Mouse (Mus musculus) forebrain, embryonic 13.5 days (tissue): Measurements from ENCODE around the gene Abcg3. TPM values are rescaled to one million over a fixed set of nuclear protein-coding genes. Genes with fewer than 3 reads are reported as not detected.
"Not testable (repeated sequence)": the region's sequence is repeated elsewhere in the genome, so short reads cannot be mapped to it uniquely, and the experiment has no call there.

Experiments
- ATAC-seq: fragments of 200-750 bp; cut with Nextera tagmentation; 2 replicates; pipeline ENCODE4 v1.8.0; 2017
- H3K27ac ChIP-seq: fragments of 300-500 bp; sonication (generic); 2 replicates; pipeline ENCODE4 v1.5.1; 2015; ENCODE audit warnings: inconsistent platforms, mild to moderate bottlenecking, moderate library complexity
- H3K27me3 ChIP-seq: fragments of 300-500 bp; sonication (generic); 2 replicates; pipeline ENCODE4 v1.6.1; 2015; ENCODE audit warnings: mild to moderate bottlenecking, inconsistent platforms
- H3K36me3 ChIP-seq: fragments of 300-500 bp; sonication (generic); 2 replicates; pipeline ENCODE4 v1.6.1; 2015; ENCODE audit warnings: mild to moderate bottlenecking, inconsistent platforms; ENCODE audit not compliant: poor library complexity, severe bottlenecking
- H3K4me1 ChIP-seq: fragments of 300-500 bp; sonication (generic); 2 replicates; pipeline ENCODE4 v1.6.1; 2015; ENCODE audit warnings: inconsistent platforms
- H3K4me2 ChIP-seq: fragments of 300-500 bp; sonication (generic); 2 replicates; pipeline ENCODE4 v1.6.1; 2015; ENCODE audit warnings: inconsistent platforms, mild to moderate bottlenecking, moderate library complexity
- H3K4me3 ChIP-seq: fragments of 300-500 bp; sonication (generic); 2 replicates; pipeline ENCODE4 v1.5.1; 2015; ENCODE audit warnings: mild to moderate bottlenecking, inconsistent platforms
- H3K9ac ChIP-seq: fragments of 300-500 bp; sonication (generic); 2 replicates; pipeline ENCODE4 v1.6.1; 2015; ENCODE audit warnings: mild to moderate bottlenecking, inconsistent platforms
- H3K9me3 ChIP-seq: fragments of 300-500 bp; sonication (generic); replicated peaks from 2 replicates; pipeline ENCODE4 v1.6.1; 2016; ENCODE audit warnings: inconsistent platforms
- whole genome bisulfite sequencing: fragments of 180-500 bp; shearing (Covaris S2); methylation state at CpG from one replicate; pipeline ENCODE4 v1.1.7; 2015; 5-methylcytosine and 5-hydroxymethylcytosine counted together
- polyA plus RNA-seq: library from polyadenylated mRNA; unstranded; fragments of >200 nt; fragmentation: Nextera tagmentation; extraction: Ambion mirVana; gene quantifications from 2 replicates; pipeline ENCODE4 v1.2.1, GENCODE M21; 2015

Abcg3 gene
- polyA plus RNA-seq: 0.29 and 0.30 TPM in 2 replicates

DNA sequence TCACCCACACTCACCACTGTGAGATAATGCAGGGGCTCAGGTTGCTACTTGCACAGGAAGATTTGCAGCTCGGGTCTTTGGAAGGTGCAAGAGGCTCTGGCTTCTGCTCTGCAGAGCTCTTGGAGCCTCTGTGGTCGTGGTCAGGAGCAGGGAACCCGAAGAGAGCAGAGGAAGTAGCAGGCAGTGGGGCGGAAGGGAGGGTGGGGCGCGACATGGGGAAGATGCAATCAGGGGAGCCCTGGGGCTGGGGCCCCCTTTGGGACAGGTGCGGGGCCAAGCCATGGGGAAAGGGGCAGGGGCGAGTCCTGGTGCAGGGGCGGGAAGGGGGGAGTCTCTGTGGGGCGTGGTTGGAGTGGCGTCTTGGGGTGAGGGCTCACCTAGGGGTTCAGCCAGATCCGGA, at the start of gene Abcg3:
Gene Abcg3 (minus strand): TSS at position 184 of the 400 bp plus-strand sequence.
- ATAC-seq: no peak
- no peaks in the 10 kb centered on the region for H3K4me1 ChIP-seq
- WGBS: 39% methylated on average over 12 of the region's 12 CpGs
- no peaks in the 10 kb centered on the region for H3K9me3 ChIP-seq
- no peak within 1 kb of the TSS for H3K4me2 ChIP-seq
- no peak within 1 kb of the TSS for H3K9ac ChIP-seq
- H3K36me3 ChIP-seq: no peaks in the 10 kb centered on the region
- no peak within 1 kb of the TSS for H3K27ac ChIP-seq
- H3K27me3 ChIP-seq: no peaks in the 10 kb centered on the region
- H3K4me3 ChIP-seq: no peak within 1 kb of the TSS

DNA sequence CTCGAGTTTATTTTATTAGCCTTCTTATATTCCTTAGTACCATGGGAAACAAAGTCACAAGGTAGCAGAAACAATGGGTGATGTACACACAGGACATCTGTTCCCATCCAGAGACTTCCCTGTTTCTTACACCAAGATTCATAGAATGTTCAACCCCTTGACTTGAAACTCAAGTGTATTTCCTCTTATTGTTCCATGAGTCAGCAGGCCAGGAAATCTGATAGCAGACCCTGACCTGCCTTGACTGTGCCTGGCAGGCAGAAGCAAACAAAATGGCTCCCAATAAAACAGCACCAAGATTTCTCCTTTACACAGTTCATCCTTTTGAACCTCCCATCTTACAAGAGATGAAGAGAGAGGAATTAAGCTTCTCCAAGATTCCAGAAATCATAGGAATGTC, 30.0 kb upstream of the Abcg3 start:
- no peaks in the 10 kb centered on the region for H3K27me3 ChIP-seq
- H3K27ac ChIP-seq: no peak overlapping the region
- H3K9ac ChIP-seq: no peak overlapping the region
- peaks cover 14% of the 10 kb centered on the region for H3K9me3 ChIP-seq
- H3K4me1 ChIP-seq: no peaks in the 10 kb centered on the region
- no peaks in the 10 kb centered on the region for H3K36me3 ChIP-seq
- no peak overlapping the region for H3K4me3 ChIP-seq
- H3K4me2 ChIP-seq: no peak overlapping the region
- no peak for ATAC-seq
- 82% methylated on average over 1 of the region's 1 CpGs for WGBS

DNA sequence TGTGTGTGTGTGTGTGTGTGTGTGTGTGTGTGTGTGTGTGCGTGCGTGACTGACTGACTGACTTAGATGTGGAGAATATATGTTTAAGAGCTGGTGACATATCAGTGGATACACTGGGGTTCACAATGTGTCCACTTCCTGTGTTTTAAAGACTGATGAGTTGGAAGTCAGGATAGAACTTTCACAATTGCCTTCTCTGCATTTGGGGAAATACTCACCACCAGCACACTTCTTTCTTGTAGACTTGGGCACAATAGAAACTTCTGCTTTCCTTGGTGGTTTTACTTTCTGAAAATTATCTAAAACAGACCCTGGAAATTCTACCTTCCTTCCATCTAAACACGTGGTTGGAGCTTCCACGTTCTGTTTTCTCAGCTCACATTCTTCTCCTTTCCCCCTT, 29.1 kb upstream of the Abcg3 start:
- no peak overlapping the region for H3K27ac ChIP-seq
- ATAC-seq: no peak
- no peaks in the 10 kb centered on the region for H3K27me3 ChIP-seq
- H3K36me3 ChIP-seq: no peaks in the 10 kb centered on the region
- 79% methylated on average over 4 of the region's 4 CpGs for WGBS
- peaks cover 14% of the 10 kb centered on the region; the same call in 1 of the 2 replicates for H3K9me3 ChIP-seq
- H3K4me1 ChIP-seq: no peaks in the 10 kb centered on the region
- H3K4me2 ChIP-seq: no peak overlapping the region
- H3K4me3 ChIP-seq: no peak overlapping the region
- H3K9ac ChIP-seq: no peak overlapping the region

DNA sequence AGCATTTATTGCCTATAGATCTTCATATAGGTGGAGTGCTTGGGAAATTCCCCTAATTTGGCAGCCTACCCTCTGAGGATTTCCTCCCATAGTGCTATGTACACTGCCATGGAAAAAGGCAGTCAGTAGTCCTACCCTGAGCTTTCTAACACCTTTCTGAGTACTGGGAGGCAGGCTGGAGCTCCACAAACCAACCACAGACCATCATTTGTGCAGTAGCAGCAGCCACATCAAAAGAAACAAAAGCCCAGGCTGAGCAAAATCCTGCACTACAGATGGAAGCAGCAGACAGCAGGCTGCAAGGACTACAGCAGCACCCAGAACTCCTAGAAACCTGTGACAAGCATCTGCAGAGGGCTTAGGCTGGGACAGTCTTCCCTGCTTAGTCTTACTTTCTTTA, 27.9 kb upstream of the Abcg3 start:
- no peak overlapping the region for H3K9ac ChIP-seq
- H3K27ac ChIP-seq: no peak overlapping the region
- no peak for ATAC-seq
- peaks cover 14% of the 10 kb centered on the region; the same call in 1 of the 2 replicates for H3K9me3 ChIP-seq
- no peaks in the 10 kb centered on the region for H3K27me3 ChIP-seq
- H3K4me1 ChIP-seq: no peaks in the 10 kb centered on the region
- H3K4me3 ChIP-seq: no peak overlapping the region
- no peak overlapping the region for H3K4me2 ChIP-seq
- no peaks in the 10 kb centered on the region for H3K36me3 ChIP-seq

DNA sequence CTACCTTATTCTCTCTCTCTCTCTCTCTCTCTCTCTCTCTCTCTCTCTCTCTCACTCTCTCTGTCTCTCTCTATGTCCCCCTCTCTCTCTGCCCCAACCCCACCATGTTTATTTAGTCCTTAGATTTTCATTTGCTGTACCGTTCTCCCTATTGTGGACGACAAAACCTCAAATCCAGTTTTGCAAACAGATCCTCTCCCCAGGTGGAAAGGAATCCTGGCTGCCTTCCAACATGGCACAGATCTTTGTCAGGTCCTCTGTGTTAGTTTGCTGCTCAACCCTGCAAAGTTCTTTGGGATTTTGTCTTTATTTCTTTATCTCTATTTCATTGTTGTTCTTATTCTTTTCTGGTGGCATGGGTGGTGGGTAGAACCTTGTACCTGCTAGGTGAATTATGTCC, 6.9 kb upstream of the Abcg3 start:
- no peak for ATAC-seq
- no peak overlapping the region for H3K4me2 ChIP-seq
- no peaks in the 10 kb centered on the region for H3K27me3 ChIP-seq
- no peaks in the 10 kb centered on the region for H3K36me3 ChIP-seq
- WGBS: 89% methylated on average over 2 of the region's 2 CpGs
- H3K9ac ChIP-seq: no peak overlapping the region
- no peaks in the 10 kb centered on the region for H3K4me1 ChIP-seq
- H3K27ac ChIP-seq: no peak overlapping the region
- no peak overlapping the region for H3K4me3 ChIP-seq
- H3K9me3 ChIP-seq: 0 out of 2 replicates have a peak, but pooled peaks cover 8% of the 10 kb centered on the region

DNA sequence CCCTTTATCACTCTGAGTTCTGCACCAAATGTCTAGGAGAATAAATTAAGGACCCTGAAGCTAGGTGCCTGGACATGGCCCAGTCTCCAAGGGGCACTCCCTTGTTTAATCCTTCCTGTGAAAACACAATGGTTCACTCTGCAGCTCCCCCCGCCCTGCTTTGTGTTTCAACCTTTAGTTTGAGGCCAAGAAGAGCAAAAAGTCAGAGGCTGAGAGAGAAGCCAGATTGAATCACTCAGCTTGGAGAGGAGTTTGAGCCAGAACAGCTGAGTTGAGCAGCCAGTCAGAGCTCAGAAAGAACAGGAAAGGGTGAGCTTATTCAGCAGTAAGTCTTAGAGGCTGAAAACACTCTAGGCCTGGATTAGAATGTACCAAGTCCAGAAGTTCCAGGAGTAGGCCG, 5.5 kb upstream of the Abcg3 start:
- 58% methylated on average over 2 of the region's 2 CpGs for WGBS
- H3K9ac ChIP-seq: no peak overlapping the region
- no peaks in the 10 kb centered on the region for H3K27me3 ChIP-seq
- ATAC-seq: no peak
- H3K9me3 ChIP-seq: 0 out of 2 replicates have a peak, but pooled peaks cover 8% of the 10 kb centered on the region
- H3K4me3 ChIP-seq: no peak overlapping the region
- H3K4me2 ChIP-seq: no peak overlapping the region
- H3K36me3 ChIP-seq: no peaks in the 10 kb centered on the region
- no peaks in the 10 kb centered on the region for H3K4me1 ChIP-seq
- no peak overlapping the region for H3K27ac ChIP-seq

DNA sequence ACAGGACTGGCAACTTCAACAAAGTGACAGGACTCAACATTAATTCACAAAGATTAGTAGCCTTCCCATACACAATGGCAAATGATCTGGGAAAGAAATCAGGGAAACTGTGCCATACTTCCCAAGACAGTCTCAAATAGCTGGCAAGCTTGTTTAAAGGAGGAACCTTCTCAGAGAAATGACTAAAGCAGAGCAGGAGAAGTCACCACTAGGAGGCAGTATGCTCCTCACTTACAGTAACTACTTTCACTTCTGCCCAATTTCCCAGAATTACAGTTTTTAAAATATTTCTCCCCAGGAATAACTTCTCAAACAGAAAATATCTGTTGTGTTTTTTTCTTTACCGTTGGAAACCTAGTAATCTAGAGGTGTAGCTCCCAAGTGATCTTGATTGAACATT, 4.2 kb upstream of the Abcg3 start:
- H3K4me3 ChIP-seq: no peak overlapping the region
- no peak for ATAC-seq
- no peaks in the 10 kb centered on the region for H3K36me3 ChIP-seq
- H3K4me2 ChIP-seq: no peak overlapping the region
- no peaks in the 10 kb centered on the region for H3K27me3 ChIP-seq
- H3K4me1 ChIP-seq: no peaks in the 10 kb centered on the region
- H3K27ac ChIP-seq: no peak overlapping the region
- H3K9me3 ChIP-seq: 0 out of 2 replicates have a peak, but pooled peaks cover 8% of the 10 kb centered on the region
- 62% methylated on average over 1 of the region's 1 CpGs for WGBS
- no peak overlapping the region for H3K9ac ChIP-seq

DNA sequence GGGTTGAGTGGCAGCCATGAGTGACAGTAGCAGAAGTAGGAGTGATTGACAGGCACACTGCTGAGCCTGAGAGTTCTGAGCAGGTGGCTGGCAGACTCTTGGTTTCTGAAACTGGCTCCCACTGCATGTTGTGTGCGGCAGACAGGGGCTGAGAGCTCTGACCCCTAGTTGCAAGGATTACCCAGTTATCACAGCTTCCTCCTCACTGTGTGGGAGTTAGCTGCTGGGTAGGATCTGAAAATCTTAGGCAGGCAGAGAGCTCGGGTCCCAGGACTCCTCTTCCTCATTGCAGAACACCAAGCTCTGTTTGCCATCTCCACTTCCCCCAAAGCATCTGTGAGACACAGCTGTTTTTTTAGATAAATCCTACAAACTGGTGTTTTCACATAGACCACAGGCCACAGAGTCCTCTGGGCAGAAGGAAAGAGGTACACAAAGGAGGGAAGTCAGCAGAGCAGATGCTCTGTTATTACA, 3.4 kb downstream of the Abcg3 start:
- Histone ChIP-seq H3K4me1 (no peaks in the 10 kb centered on the region), H3K9ac (no peak overlapping the region), H3K9me3 (no peaks in the 10 kb centered on the region), H3K27ac (no peak overlapping the region), H3K27me3 (no peaks in the 10 kb centered on the region), H3K4me2 (no peak overlapping the region), H3K36me3 (no peaks in the 10 kb centered on the region), H3K4me3 (no peak overlapping the region)
- ATAC-seq: no peak
- 75% methylated on average over 2 of the region's 2 CpGs for WGBS

DNA sequence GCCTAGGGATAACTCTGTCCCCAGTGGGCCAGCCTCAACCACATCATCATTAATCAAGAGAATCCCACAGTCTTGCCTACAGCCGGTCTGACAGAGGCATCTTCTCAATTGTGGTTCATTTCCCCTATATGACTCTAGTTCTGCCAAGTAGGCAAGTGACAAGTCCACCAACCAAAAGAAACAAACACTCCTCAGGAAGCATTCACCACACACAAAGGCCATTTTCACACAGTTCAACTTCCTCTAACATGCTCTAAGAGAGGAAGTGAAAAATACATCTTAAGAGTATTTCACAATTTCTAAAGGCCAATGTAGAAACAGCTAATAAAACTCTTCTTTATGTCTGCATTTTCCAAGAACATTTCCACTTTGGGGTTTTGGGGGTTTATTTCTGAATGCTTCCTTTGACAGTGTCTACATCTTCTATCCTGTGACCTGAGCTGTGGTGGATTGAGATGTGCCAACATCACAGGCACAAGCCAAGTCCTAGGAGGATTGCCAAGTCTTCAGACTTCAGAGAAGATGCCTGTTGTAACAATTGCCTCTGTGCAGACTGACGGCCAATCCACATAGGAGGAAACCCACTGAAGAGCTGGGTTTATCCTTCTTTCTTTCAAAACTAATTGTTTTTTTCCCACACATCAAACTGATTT, 24.3 kb downstream of the Abcg3 start:
- 80% methylated on average over 2 of the region's 2 CpGs for WGBS
- no peak overlapping the region for H3K9ac ChIP-seq
- H3K4me3 ChIP-seq: no peak overlapping the region
- no peaks in the 10 kb centered on the region for H3K36me3 ChIP-seq
- no peak overlapping the region for H3K4me2 ChIP-seq
- no peaks in the 10 kb centered on the region; the same call in none of the 2 replicates for H3K9me3 ChIP-seq
- H3K4me1 ChIP-seq: no peaks in the 10 kb centered on the region
- no peak for ATAC-seq
- H3K27ac ChIP-seq: no peak overlapping the region
- H3K27me3 ChIP-seq: no peaks in the 10 kb centered on the region

DNA sequence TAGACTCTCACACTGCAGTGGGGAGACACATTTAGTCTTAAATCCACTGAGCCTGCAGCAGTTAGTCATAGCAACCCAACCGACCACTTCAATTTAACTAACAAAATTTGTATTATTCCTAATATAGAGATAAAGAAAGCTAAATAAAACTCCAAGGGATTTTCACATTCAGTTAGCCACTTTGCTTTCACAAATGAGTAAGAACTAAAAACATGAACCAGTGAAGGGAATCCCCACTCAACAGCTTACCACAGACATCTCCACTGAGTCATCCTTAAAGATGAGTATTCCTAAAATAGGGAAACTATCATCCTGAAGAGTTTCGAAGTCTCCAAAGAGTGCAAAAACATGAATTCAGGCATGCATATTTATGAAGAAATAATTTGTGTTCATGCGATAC, 27.3 kb downstream of the Abcg3 start:
- Histone ChIP-seq H3K27ac (no peak overlapping the region), H3K4me3 (no peak overlapping the region), H3K4me1 (no peaks in the 10 kb centered on the region), H3K9me3 (no peaks in the 10 kb centered on the region; the same call in none of the 2 replicates), H3K27me3 (no peaks in the 10 kb centered on the region), H3K4me2 (no peak overlapping the region), H3K36me3 (no peaks in the 10 kb centered on the region), H3K9ac (no peak overlapping the region)
- WGBS: 92% methylated on average over 3 of the region's 3 CpGs
- ATAC-seq: no peak

DNA sequence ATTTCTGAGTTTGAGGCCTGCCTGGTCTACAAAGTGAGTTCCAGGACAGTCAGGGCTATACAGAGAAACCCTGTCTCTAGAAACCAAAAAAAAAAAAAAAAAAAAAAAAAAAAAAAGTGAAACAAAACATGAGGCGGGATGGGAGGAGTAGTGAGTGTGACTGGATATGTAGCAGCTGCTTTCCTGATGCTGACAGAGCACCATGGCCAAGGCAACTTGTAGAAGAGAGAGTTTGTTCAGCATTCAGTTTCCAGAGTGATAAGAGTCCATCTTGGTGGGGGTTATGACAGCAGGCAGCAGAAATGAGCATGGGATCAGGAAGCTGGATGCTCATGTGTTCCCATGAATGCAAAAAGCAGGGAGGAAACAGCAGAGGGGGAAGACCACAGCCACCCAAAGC, 35.6 kb downstream of the Abcg3 start:
- 77% methylated on average over 1 of the region's 1 CpGs for WGBS

DNA sequence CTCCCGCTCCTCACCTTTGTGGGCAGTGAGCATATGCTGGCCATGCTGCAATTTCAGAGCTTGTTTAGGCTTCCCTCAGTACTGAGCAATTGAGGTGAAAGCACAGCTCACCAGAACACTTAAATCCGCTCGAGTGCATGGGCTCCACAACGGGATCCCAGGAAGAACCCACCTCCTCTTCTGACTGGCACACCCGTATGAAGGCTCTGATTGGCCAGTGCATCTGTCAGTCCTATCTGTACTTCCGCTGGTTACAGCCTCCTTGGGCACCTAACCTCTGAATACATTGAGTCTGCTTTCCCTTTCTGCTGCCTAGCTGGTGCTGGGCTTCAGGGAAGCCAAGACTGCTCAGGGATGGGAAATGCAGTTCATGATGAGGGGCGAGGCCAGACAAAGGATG, 48.4 kb downstream of the Abcg3 start:
- Histone ChIP-seq H3K27ac (no peak overlapping the region), H3K4me2 (no peak overlapping the region), H3K36me3 (no peaks in the 10 kb centered on the region), H3K27me3 (no peaks in the 10 kb centered on the region), H3K4me3 (no peak overlapping the region), H3K9ac (no peak overlapping the region), H3K4me1 (no peaks in the 10 kb centered on the region), H3K9me3 (peaks cover 15% of the 10 kb centered on the region)
- ATAC-seq: no peak
- WGBS: 90% methylated on average over 7 of the region's 7 CpGs

More for the DNA sequence above, 35.6 kb downstream of the Abcg3 start:
- Histone ChIP-seq H3K9ac (no peak overlapping the region), H3K4me1 (no peaks in the 10 kb centered on the region), H3K9me3 (peaks cover 7% of the 10 kb centered on the region; the same call in 1 of the 2 replicates), H3K27me3 (no peaks in the 10 kb centered on the region), H3K36me3 (no peaks in the 10 kb centered on the region), H3K4me2 (no peak overlapping the region), H3K27ac (no peak overlapping the region), H3K4me3 (no peak overlapping the region)
- no peak for ATAC-seq

DNA sequence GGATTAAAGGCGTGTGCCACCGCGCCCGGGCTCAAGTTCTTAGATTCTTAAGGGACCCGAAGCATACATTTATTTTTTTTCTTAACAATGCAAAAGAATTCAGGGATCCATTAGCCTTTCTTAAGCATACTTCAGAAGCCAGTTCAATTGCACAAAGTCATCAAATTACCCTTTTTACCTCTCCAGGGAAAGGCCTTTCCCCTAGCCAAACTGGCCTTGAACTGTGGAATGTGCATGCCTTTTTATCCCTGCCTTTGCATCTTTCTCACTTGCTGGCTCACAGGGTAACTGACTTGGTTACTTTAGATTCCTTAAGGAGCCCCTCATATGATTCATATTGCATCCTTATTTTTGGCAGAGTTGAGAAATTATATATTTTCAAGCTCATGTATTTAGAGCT, 76.0 kb downstream of the Abcg3 start:
- not testable (repeated sequence) for H3K9me3 ChIP-seq, H3K27ac ChIP-seq, H3K4me2 ChIP-seq, H3K9ac ChIP-seq, H3K27me3 ChIP-seq, ATAC-seq, H3K4me1 ChIP-seq, H3K36me3 ChIP-seq, H3K4me3 ChIP-seq
- WGBS: 94% methylated on average over 5 of the region's 5 CpGs
